Mouse (Mus musculus): ENCODE data around the gene Zbtb32.

Gene Zbtb32

GRCm38 (mm10) chr7:30544327-30544726 lies 54.4 kb downstream of the Zbtb32 start:
- no peak for DNase-seq (ENCODE audit: low read depth, low spot score)

- no peak for DNase-seq (ENCODE audit: low read depth, low spot score)
These were observed 58.1 kb downstream of the Zbtb32 start for GRCm38 (mm10) chr7:30540572-30540971.

All from brain, adult 2 months (tissue).